Mouse (Mus musculus): ENCODE measurements around the gene Zfp446.

The Zfp446 gene

GRCm38 (mm10) chr7:12987409-12988189, 10.0 kb downstream of the Zfp446 start:
- no peak for DNase-seq (ENCODE audit: low read depth)

GRCm38 (mm10) chr7:12992222-12992621, 14.6 kb downstream of the Zfp446 start:
- DNase-seq (ENCODE audit: low read depth), result peak; percentile 56

- no peak for DNase-seq (ENCODE audit: low read depth)
These were observed 15.5 kb downstream of the Zfp446 start for GRCm38 (mm10) chr7:12993148-12993547.

- DNase-seq (ENCODE audit: low read depth), result no peak
These were observed 18.2 kb downstream of the Zfp446 start for GRCm38 (mm10) chr7:12995862-12996261.

- no peak for DNase-seq (ENCODE audit: low read depth)
These were observed 19.6 kb downstream of the Zfp446 start for GRCm38 (mm10) chr7:12997230-12997629.

GRCm38 (mm10) chr7:12998053-12998452, 20.4 kb downstream of the Zfp446 start, which contains the start of gene Slc27a5:
Gene Slc27a5, minus strand, starts transcription at chr7:12998192.
- no peak for DNase-seq (ENCODE audit: low read depth)

- DNase-seq (ENCODE audit: low read depth), result no peak
These were observed 21.2 kb downstream of the Zfp446 start, which contains the start of gene Trim28 for GRCm38 (mm10) chr7:12998851-12999250. Gene Trim28, plus strand, starts transcription at chr7:12999114.

GRCm38 (mm10) chr7:13001584-13001983, 23.9 kb downstream of the Zfp446 start:
- DNase-seq (ENCODE audit: low read depth), result no peak

GRCm38 (mm10) chr7:13003380-13003779, 25.7 kb downstream of the Zfp446 start:
- DNase-seq (ENCODE audit: low read depth), result no peak

GRCm38 (mm10) chr7:13006011-13006410, 28.4 kb downstream of the Zfp446 start:
- no peak for DNase-seq (ENCODE audit: low read depth)

- DNase-seq (ENCODE audit: low read depth), result no peak
These were observed 28.9 kb downstream of the Zfp446 start for GRCm38 (mm10) chr7:13006531-13006930.

- DNase-seq (ENCODE audit: low read depth), result no peak
These were observed 29.9 kb downstream of the Zfp446 start for GRCm38 (mm10) chr7:13007341-13008092.

- DNase-seq (ENCODE audit: low read depth), result peak; percentile 89
These were observed 31.7 kb downstream of the Zfp446 start for GRCm38 (mm10) chr7:13009143-13010004.

- no peak for DNase-seq (ENCODE audit: low read depth)
These were observed 32.6 kb downstream of the Zfp446 start, which contains the start of gene Zbtb45 for GRCm38 (mm10) chr7:13010005-13010908. Gene Zbtb45, minus strand, starts transcription at chr7:13010034.

- no peak for DNase-seq (ENCODE audit: low read depth)
These were observed 36.0 kb downstream of the Zfp446 start for GRCm38 (mm10) chr7:13013671-13014070.

- DNase-seq (ENCODE audit: low read depth), result no peak
These were observed 36.7 kb downstream of the Zfp446 start for GRCm38 (mm10) chr7:13014275-13014839.

- no peak for DNase-seq (ENCODE audit: low read depth)
These were observed 37.6 kb downstream of the Zfp446 start for GRCm38 (mm10) chr7:13015217-13015616.

- DNase-seq (ENCODE audit: low read depth), result peak; percentile 81
These were observed 45.3 kb downstream of the Zfp446 start for GRCm38 (mm10) chr7:13022773-13023535.

GRCm38 (mm10) chr7:13023928-13024731, 46.5 kb downstream of the Zfp446 start:
- DNase-seq (ENCODE audit: low read depth), result peak; percentile 82

All from c-Kit-positive CD71-negative TER-119-negative erythroid progenitor cells, embryonic 14.5 days (primary cell).